Mouse (Mus musculus): ENCODE measurements around the gene R3hdm2. TPM values are rescaled to one million over a fixed set of nuclear protein-coding genes. Genes with fewer than 3 reads are reported as not detected.

R3hdm2 gene
- total RNA-seq, 2 experiments from 2014 or later: 89.7 to 129 TPM

- DNase-seq: no peak
- intact Hi-C loops (cut with DNase I): loop anchor here (2.0 kb wide), 1 partner anchor 103 kb away; no protein-coding TSS in a partner anchor
Observed at GRCm38 (mm10) chr10:127351719-127352118, 28.4 kb upstream of the R3hdm2 start.

- intact Hi-C loops (cut with DNase I): no loop called here
- no peak for DNase-seq
Observed at GRCm38 (mm10) chr10:127352187-127352586, 27.9 kb upstream of the R3hdm2 start.

GRCm38 (mm10) chr10:127352766-127353165 lies 27.4 kb upstream of the R3hdm2 start:
- DNase-seq: no peak
- intact Hi-C loops (cut with DNase I): no loop called here

- DNase-seq: no peak
- intact Hi-C loops (cut with DNase I): no loop called here
Observed at GRCm38 (mm10) chr10:127353909-127354895, 25.9 kb upstream of the R3hdm2 start, which contains the start of gene Inhbe. TSS of gene Inhbe (minus strand) at chr10:127354411.

- intact Hi-C loops (cut with DNase I): no loop called here
- no peak for DNase-seq
Observed at GRCm38 (mm10) chr10:127355336-127355735, 24.8 kb upstream of the R3hdm2 start.

- intact Hi-C loops (cut with DNase I): no loop called here
- DNase-seq: no peak
Observed at GRCm38 (mm10) chr10:127360714-127361113, 19.4 kb upstream of the R3hdm2 start.

- DNase-seq: no peak
- intact Hi-C loops (cut with DNase I): no loop called here
Observed at GRCm38 (mm10) chr10:127367116-127367515, 13.0 kb upstream of the R3hdm2 start.

- DNase-seq: no peak
- intact Hi-C loops (cut with DNase I): no loop called here
Observed at GRCm38 (mm10) chr10:127368273-127368672, 11.9 kb upstream of the R3hdm2 start.

GRCm38 (mm10) chr10:127369834-127370820 lies 10.0 kb upstream of the R3hdm2 start, which contains the start of gene Inhbc:
TSS of gene Inhbc (minus strand) at chr10:127370431.
- intact Hi-C loops (cut with DNase I): no loop called here
- DNase-seq: no peak

GRCm38 (mm10) chr10:127371023-127371422 lies 9.1 kb upstream of the R3hdm2 start:
- intact Hi-C loops (cut with DNase I): no loop called here
- no peak for DNase-seq

- intact Hi-C loops (cut with DNase I): no loop called here
- no peak for DNase-seq
Observed at GRCm38 (mm10) chr10:127377700-127378099, 2.4 kb upstream of the R3hdm2 start.

- intact Hi-C loops (cut with DNase I): no loop called here
Observed at GRCm38 (mm10) chr10:127379654-127380053, 473 bp upstream of the R3hdm2 start.

GRCm38 (mm10) chr10:127380767-127381742 lies 928 bp downstream of the R3hdm2 start:
- intact Hi-C loops (cut with DNase I): no loop called here
- peak; percentile 43 to 47 for DNase-seq

More at GRCm38 (mm10) chr10:127379654-127380053, 473 bp upstream of the R3hdm2 start:
- no peak for DNase-seq

- no peak for DNase-seq
- intact Hi-C loops (cut with DNase I): no loop called here
Observed at GRCm38 (mm10) chr10:127381743-127382134, 1.6 kb downstream of the R3hdm2 start.

- intact Hi-C loops (cut with DNase I): no loop called here
- DNase-seq: no peak
Observed at GRCm38 (mm10) chr10:127391774-127392173, 11.6 kb downstream of the R3hdm2 start.

- DNase-seq: no peak
- intact Hi-C loops (cut with DNase I): no loop called here
Observed at GRCm38 (mm10) chr10:127404701-127405100, 24.6 kb downstream of the R3hdm2 start.

- no peak for DNase-seq
- intact Hi-C loops (cut with DNase I): no loop called here
Observed at GRCm38 (mm10) chr10:127407391-127407790, 27.3 kb downstream of the R3hdm2 start.

- intact Hi-C loops (cut with DNase I): no loop called here
- no peak for DNase-seq
Observed at GRCm38 (mm10) chr10:127412101-127412500, 32.0 kb downstream of the R3hdm2 start.

GRCm38 (mm10) chr10:127412776-127413175 lies 32.6 kb downstream of the R3hdm2 start:
- intact Hi-C loops (cut with DNase I): no loop called here
- DNase-seq: no peak
